Mouse (Mus musculus) embryonic fibroblast, embryonic 13.5 days (primary cell): Measurements from ENCODE around the gene Cd86.

Source experiments
- CTCF ChIP-seq: IDR thresholded peaks from 2 replicates; pipeline ENCODE4 v1.5.1; 2011; ENCODE audit warnings: mild to moderate bottlenecking, control low read depth, low read length, moderate library complexity, borderline replicate concordance; ENCODE audit not compliant: insufficient read depth
- POLR2A ChIP-seq: IDR thresholded peaks from 2 replicates; pipeline ENCODE4 v1.6.1; 2011; ENCODE audit warnings: low read depth, mild to moderate bottlenecking, control low read depth, low read length, moderate library complexity

DNA sequence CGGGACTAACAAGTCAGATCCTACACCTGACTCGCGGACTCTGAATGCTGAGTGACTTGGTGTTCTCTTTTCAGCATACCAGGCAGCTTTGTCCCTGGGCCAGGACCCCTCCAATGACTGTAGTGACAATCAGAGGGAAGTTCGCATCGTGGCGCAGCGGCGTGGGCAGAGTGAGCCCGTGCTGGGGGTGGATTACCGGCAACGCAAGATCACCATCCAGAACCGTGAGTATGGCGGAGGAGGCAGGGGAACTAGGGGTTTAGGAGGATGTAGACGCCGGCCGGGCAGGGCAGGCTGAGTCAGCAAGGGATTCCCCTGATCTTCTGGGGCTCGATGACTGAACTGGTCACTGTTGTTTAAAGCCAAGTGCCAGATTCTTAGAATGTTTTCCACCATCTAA is 43.5 kb upstream of the Cd86 start:
- TF ChIP-seq POLR2A, result no peak
- TF ChIP-seq CTCF, result no peak
